In the genomic region with DNA sequence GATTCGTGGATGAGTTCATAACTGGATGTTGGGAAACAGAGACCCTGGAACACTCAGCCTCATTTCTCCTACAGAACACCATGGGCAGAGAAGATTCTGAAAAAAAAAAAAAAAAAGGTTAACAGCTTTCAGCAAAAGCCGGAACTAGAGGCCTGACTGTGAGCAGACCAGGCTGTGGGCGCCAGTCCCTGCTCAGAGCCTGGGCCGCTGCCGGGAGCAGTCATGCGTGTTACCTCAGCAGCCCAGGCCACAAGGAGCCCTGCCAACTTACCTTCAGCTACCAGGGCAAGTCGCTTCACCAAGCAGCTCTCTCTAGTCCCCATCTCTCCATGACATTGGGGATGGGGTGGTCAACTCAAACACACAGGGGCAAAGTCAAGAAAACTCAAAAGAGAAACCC, we compare ENCODE assay signal across 17 mouse cellular contexts.
DNase-seq lines count a peak whose midpoint lies in the region; ATAC-seq and TF ChIP-seq lines count a peak whose summit lies in the region.
"Had no signal": no experiment of that assay in that cellular context is flagged by ENCODE, and none has a peak within 500 bp of the region (broad histone marks: within the 10 kb centered on the region; RNA-seq: fewer than 3 reads in every experiment).

No protein-coding gene starts in this region.

- TF ChIP-seq CTCF in thymus, adult 2 months (IDR thresholded peaks at IDR 0.05; ENCODE audit: borderline replicate concordance, control insufficient read depth, extremely low read depth, insufficient read depth, low read length, poor library complexity) = no peak

- H3K4me3 ChIP-seq in kidney, embryonic 16.5 days (ENCODE audit: low read length) = no peak overlapping the region
- no peak overlapping the region for H3K4me3 ChIP-seq in forebrain, embryonic 13.5 days
- no peak overlapping the region for H3K4me3 ChIP-seq in thymus, adult 2 months (ENCODE audit: control insufficient read depth, insufficient read depth, low read length)
- H3K4me3 ChIP-seq in embryonic facial prominence, embryonic 10.5 days = no peak overlapping the region
- H3K4me3 ChIP-seq: erythroblast, embryonic 14.5 days; hindbrain, embryonic 15.5 days; midbrain, embryonic 15.5 days; neural tube, embryonic 12.5 days had no signal

- peak; percentile 12 for DNase-seq in A20 (ENCODE audit: low read depth, low spot score)
- peak; percentile 10 for DNase-seq in NIH3T3 (ENCODE audit: low read depth)
- DNase-seq in cerebellum, adult 9-11 months = peak; percentile 93
- no peak for DNase-seq in thymus, adult 2 months
- no peak for DNase-seq in gastrocnemius, postnatal 36 days
- no peak for DNase-seq in embryonic facial prominence, embryonic 10.5 days (ENCODE audit: low spot score)
- DNase-seq: adrenal gland, adult 8-10 months; liver; lung, embryonic 14.5 days; right cerebral cortex, adult 18-20 months; thymus, adult 18-20 months had no signal

- no peaks in the 10 kb centered on the region for H3K9me3 ChIP-seq in kidney, embryonic 16.5 days (ENCODE audit: low read length)
- no peaks in the 10 kb centered on the region for H3K9me3 ChIP-seq in forebrain, embryonic 13.5 days (replicated peaks)
- H3K9me3 ChIP-seq in embryonic facial prominence, embryonic 10.5 days = no peaks in the 10 kb centered on the region
- H3K9me3 ChIP-seq: hindbrain, embryonic 15.5 days; midbrain, embryonic 15.5 days; neural tube, embryonic 12.5 days had no signal

- no peak overlapping the region for H3K4me2 ChIP-seq in kidney, embryonic 16.5 days (replicated peaks; ENCODE audit: low read depth, low read length)
- H3K4me2 ChIP-seq in forebrain, embryonic 13.5 days = no peak overlapping the region
- H3K4me2 ChIP-seq: hindbrain, embryonic 15.5 days; lung, embryonic 14.5 days; midbrain, embryonic 15.5 days; neural tube, embryonic 12.5 days had no signal

- no peaks in the 10 kb centered on the region for H3K4me1 ChIP-seq in kidney, embryonic 16.5 days (ENCODE audit: insufficient read depth, low read length)
- no peaks in the 10 kb centered on the region for H3K4me1 ChIP-seq in forebrain, embryonic 13.5 days
- H3K4me1 ChIP-seq in thymus, adult 2 months (replicated peaks; ENCODE audit: control insufficient read depth, insufficient read depth, low read length) = peaks cover 5% of the 10 kb centered on the region; the same call in 1 of the 2 replicates
- peaks cover 6% of the 10 kb centered on the region; the same call in 1 of the 2 replicates for H3K4me1 ChIP-seq in embryonic facial prominence, embryonic 10.5 days
- H3K4me1 ChIP-seq: hindbrain, embryonic 15.5 days; midbrain, embryonic 15.5 days; neural tube, embryonic 12.5 days had no signal

- ATAC-seq in kidney, embryonic 16.5 days (ENCODE audit: low FRiP score, low TSS enrichment) = peak; percentile 74; the same call in 1 of the 2 replicates
- no peak for ATAC-seq in forebrain, embryonic 13.5 days
- ATAC-seq: midbrain, embryonic 15.5 days had no signal

- H3K27ac ChIP-seq in kidney, embryonic 16.5 days (ENCODE audit: low read length) = no peak overlapping the region
- no peak overlapping the region for H3K27ac ChIP-seq in forebrain, embryonic 13.5 days
- H3K27ac ChIP-seq in thymus, adult 2 months (ENCODE audit: control insufficient read depth, insufficient read depth, low read length) = no peak overlapping the region
- H3K27ac ChIP-seq in embryonic facial prominence, embryonic 10.5 days (replicated peaks) = no peak overlapping the region
- H3K27ac ChIP-seq: hindbrain, embryonic 15.5 days; midbrain, embryonic 15.5 days; neural tube, embryonic 12.5 days had no signal

- intact Hi-C loops in gastrocnemius, postnatal 36 days (cut with DNase I) = no loop called here

- no peak overlapping the region for H3K9ac ChIP-seq in kidney, embryonic 16.5 days (replicated peaks; ENCODE audit: low read length)
- no peak overlapping the region for H3K9ac ChIP-seq in forebrain, embryonic 13.5 days
- H3K9ac ChIP-seq: hindbrain, embryonic 15.5 days; lung, embryonic 14.5 days; midbrain, embryonic 15.5 days; neural tube, embryonic 12.5 days had no signal

- H3K36me3 ChIP-seq in kidney, embryonic 16.5 days (ENCODE audit: insufficient read depth, low read length) = no peaks in the 10 kb centered on the region
- no peaks in the 10 kb centered on the region for H3K36me3 ChIP-seq in forebrain, embryonic 13.5 days (ENCODE audit: poor library complexity, severe bottlenecking)
- H3K36me3 ChIP-seq in thymus, adult 2 months (ENCODE audit: control insufficient read depth, insufficient read depth, low read length) = no peaks in the 10 kb centered on the region
- no peaks in the 10 kb centered on the region for H3K36me3 ChIP-seq in embryonic facial prominence, embryonic 10.5 days (replicated peaks)
- H3K36me3 ChIP-seq: hindbrain, embryonic 15.5 days; midbrain, embryonic 15.5 days; neural tube, embryonic 12.5 days had no signal

- no peak for TF ChIP-seq POLR2A in thymus, adult 2 months (IDR thresholded peaks at IDR 0.05; ENCODE audit: control insufficient read depth, extremely low read depth, insufficient read depth, low read length, poor library complexity)

- 67% methylated on average over 7 of the region's 7 CpGs for WGBS in kidney, embryonic 16.5 days
- 94% methylated on average over 7 of the region's 7 CpGs for WGBS in forebrain, embryonic 13.5 days
- WGBS in thymus, adult 2 months = 94% methylated on average over 7 of the region's 7 CpGs
- WGBS in embryonic facial prominence, embryonic 10.5 days = 88% methylated on average over 7 of the region's 7 CpGs

- no peaks in the 10 kb centered on the region for H3K27me3 ChIP-seq in kidney, embryonic 16.5 days (ENCODE audit: insufficient read depth, low read length)
- H3K27me3 ChIP-seq in forebrain, embryonic 13.5 days = no peaks in the 10 kb centered on the region
- no peaks in the 10 kb centered on the region for H3K27me3 ChIP-seq in thymus, adult 2 months (ENCODE audit: control insufficient read depth, insufficient read depth, low read length)
- no peaks in the 10 kb centered on the region for H3K27me3 ChIP-seq in embryonic facial prominence, embryonic 10.5 days (replicated peaks; ENCODE audit: low read depth, poor library complexity, severe bottlenecking)
- H3K27me3 ChIP-seq: hindbrain, embryonic 15.5 days; midbrain, embryonic 15.5 days; neural tube, embryonic 12.5 days had no signal

Comparison
In these comparisons a context has a peak if more than half of its experiments do, and no peak if none do; other contexts are left out.
1. DNase-seq: peak in A20 (single experiment), NIH3T3 (single experiment) and cerebellum, adult 9-11 months (single experiment); none in thymus, adult 2 months (single experiment), gastrocnemius, postnatal 36 days (0 of 2) and embryonic facial prominence, embryonic 10.5 days (single experiment).